Mouse (Mus musculus) kidney, postnatal 4 days (tissue): ENCODE results near the gene Vldlr.

ENCODE experiments used
- DNase-seq, 2 experiments: peaks; one replicate each; pipeline ENCODE4 v3.0.0; 2021; ENCODE audit warnings: mixed read lengths in 2 of 2

Gene Vldlr

GRCm38 (mm10) chr19:27216318-27216717 lies at the start of gene Vldlr:
TSS of gene Vldlr (plus strand) at chr19:27216484.
- peak in 1 of 2 experiments; percentile 38 for DNase-seq

DNA sequence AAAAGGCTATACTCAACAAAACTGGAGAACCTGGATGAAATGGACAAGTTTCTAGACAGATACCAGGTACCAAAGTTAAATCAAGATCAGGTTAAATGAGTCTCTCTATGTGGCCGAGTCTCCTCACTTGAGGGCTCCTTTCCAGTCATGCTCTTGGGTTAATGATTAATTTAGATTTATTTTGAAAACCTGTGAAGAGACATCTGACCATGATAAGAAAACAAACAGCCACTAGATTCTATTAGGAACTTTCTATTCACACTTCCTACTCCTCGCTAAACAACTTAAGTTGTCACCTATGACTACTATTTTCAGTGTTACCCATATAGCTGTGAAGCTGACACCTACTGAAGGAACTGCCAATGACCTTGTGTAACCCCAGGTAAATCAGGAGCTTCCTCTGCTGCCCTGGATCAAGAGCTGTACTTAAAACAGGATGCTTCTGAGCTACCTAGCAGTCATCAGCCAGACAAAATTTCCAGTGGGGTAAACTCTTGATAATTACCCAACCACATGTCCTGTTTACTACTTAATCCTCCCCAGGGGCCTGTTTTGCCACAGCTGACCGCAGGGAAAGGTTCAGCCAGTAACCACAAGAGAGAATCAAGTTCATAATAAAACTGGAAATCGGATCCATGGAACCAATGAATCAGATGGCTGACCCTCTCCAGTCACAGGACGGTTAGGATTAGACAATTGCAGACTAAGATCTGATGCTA lies 48.5 kb upstream of the Vldlr start:
- DNase-seq, result no peak

DNA sequence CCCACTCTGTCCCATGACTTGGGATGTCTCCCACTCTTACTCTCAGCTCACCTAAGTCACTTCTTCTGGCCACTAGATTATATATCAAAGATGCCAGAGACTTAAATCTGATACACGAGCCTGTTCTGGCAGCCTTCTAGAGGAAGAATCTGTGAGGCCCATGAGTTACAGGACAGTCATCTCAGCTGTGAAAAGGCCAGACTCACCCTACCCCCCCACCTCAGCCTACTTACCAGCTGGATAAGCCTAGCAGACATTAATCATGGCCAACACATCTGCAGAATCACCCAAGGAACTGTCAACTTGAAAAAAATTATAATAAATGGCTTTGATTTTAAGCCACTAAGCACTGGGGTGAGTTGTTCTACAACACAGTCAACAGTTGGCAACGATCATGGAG lies 42.4 kb upstream of the Vldlr start:
- peak; percentile 38 to 56 for DNase-seq

DNA sequence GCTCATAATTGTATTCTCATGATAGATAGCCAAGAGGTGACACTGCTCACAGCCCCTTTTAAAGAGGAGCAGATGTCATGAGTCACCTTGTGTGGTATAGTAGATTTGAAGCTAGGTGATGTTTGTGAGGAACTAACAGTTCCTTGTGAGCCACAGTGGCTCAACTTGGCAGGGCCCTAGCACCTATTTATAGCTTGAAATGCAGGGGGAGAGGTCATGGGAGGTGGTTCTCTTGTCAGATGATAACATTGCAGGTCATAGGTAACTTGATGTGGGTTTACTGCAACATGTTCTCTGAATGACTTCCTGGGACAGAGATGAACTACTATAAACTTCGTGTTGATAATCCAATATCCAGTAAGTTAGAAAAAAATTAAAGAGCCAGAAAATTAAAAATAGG lies 40.7 kb upstream of the Vldlr start:
- no peak for DNase-seq

DNA sequence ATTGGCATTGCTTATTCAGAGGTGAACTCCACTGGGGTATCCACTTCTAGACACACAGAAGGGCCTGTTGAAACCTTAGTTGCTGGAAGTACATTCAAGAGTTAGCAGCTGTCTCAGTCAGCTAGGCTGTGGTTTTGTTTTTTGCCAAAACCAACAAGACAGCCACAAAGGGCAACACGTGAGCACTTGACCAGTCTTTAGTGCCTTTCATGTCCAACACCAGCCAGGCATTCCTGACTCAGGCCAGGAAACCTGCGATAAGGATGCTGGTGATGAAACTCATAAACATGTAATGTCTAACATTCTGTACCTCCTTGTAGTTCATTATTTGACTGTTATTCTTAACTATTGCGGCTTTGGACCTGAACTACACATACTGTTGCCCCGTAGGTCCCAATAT lies 39.7 kb upstream of the Vldlr start:
- DNase-seq, result no peak

DNA sequence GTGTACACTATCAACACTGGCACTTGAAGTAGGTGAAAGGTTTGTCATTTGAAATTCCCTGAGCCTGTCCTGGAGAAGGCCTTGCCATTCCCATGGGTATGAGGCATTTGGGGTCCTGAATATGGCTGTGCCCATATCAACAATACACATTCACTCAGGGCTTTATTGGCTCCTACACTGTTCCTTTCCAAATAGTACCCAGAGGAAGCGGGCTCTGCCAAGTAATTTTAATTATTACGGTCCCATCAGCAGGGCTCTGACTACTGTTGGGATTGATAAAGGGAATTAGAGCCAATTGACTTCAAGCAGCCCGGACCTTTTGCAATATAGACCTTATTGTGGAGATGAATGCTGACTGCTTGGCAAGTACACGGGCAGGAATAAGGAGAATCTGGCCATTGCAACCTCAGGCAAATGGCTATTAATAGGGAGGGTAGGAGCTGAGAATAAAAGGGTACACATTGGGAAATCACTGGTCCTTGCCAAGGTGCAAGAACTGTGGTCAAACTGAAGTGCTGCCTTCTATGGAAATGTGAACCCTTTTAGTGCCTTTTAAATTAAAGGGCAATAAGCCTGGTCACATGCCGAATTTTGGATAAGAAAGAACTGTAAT lies 38.0 kb upstream of the Vldlr start:
- no peak for DNase-seq

- peak; percentile 62 to 68 for DNase-seq
Measured at GRCm38 (mm10) chr19:27180351-27181122, 35.7 kb upstream of the Vldlr start.

GRCm38 (mm10) chr19:27183511-27183910 lies 32.8 kb upstream of the Vldlr start:
- no peak for DNase-seq

DNA sequence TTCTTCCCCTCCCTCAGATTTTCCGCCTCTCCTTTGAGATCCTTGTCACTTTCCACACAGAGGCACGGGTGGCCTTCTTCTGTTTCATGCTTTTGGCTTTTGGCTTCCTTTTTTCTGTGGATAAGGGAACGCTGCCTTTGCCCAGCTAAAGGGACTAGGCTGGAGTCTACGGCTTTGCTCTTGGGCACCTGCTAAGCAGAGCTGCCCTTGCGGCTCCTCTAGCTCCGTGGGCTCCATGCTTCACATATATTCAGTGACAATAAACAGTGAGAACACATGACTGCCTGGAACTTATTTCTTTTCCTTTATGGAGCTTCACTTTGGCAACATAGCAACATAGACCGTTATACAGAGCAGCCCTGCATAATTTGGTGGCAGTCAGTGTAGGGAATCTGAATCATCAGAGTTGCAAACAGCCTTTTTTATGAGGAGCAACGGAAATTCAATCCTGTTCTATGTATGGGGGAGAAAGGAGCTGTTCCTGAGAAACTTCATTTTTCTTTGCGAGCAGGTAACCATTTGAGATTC lies 12.5 kb upstream of the Vldlr start:
- no peak for DNase-seq

DNA sequence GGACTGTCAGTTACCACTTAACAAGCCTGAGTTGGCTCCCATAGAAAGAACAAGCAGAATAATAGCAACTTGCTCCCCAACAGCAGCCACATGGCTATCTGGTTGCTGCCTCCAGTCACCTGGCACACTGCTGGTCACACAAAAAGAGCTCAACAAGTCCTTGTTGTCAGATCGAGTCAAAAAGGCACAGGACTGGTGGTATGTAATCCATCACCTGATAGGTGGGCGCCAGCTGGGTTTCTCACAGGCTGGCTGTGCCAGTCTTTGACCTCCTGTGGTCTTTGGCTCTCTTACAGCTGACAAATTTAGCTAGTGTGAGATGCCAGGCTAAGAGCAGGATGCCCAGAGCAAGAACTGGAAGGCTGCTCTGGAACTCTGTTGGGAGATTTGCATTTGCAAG lies 5.3 kb upstream of the Vldlr start:
- DNase-seq, result no peak

GRCm38 (mm10) chr19:27215596-27215995 lies 688 bp upstream of the Vldlr start:
- no peak for DNase-seq

DNA sequence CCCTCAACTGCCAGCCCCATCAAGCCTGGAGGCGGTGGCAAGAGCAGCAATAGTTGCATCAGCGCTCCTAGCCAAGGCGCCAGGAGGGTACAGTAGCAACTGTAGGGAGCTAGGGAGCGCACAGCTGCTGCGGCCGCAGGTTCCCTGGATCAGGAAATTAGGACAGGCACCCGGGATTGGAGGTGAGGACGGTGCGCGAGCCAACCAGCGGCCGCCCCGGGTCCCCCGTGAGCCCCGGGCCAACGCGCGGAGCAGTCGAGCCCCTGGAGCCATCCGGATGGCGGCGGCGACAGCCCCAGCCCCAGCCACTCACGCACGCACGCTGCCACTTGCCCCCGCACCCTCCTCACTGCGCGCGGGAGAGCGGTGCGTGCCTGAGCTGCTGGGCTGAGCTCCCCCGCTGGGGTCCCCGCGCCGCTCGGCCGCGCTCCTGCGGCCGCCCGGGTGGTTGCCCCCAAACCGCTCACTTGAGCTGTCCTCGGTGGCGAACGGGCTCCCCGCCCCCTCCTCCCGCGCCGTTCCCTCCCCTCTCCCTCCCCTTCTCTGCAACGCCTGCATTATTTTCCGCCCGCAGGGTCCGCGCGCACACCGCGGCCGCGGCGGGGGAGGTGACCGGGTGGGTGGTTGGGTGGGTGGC lies 601 bp downstream of the Vldlr start:
- peak; percentile 76 to 85 for DNase-seq

GRCm38 (mm10) chr19:27217404-27217940 lies 1.2 kb downstream of the Vldlr start:
- peak; percentile 66 to 79 for DNase-seq

DNA sequence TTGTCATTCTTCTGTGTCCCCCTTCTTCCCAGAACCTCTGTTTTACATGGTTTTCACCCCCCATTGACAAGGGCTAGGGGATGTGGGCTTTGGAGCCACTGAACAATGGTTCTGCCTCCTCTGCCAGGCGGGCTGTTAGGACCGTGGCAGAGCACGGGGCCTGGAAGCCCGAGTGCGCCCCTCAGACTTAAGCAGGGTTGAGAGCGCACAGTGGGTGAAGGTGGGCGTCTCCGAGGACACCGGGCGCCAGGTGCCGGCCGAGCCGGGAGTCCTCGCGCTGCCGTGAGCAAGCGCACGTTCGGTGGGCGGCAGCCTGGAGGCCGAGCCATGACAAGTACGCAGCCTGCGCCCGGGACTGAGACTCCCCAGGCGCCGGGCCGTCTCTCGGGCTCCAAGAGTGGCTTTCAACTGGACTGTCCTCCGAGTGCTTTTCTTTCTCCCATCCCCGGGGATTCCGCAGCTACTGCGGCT lies 1.7 kb downstream of the Vldlr start:
- peak; percentile 56 to 70 for DNase-seq

- peak; percentile 78 to 85 for DNase-seq
Measured at GRCm38 (mm10) chr19:27218561-27219262, 2.4 kb downstream of the Vldlr start.

DNA sequence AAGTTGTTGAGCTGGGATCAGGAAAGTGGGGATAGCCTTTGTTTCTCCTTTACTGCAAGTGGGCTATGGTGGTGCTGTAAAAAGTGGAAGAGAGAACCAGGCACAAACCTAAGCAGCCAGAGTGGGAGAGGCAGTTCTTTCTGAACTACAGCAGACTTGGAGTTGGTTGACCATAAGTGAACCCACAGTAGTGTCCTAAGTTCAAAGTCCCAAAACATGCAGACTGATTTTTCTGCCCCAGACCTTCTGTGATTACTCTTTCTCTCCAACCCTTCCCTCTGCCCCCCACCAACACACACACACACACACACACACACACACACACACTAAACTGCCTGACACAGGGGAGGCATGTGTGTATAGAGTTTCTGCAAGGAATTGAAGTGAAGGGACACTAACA lies 3.3 kb downstream of the Vldlr start:
- DNase-seq, result peak in 1 of 2 experiments; percentile 9

GRCm38 (mm10) chr19:27223046-27223445 lies 6.8 kb downstream of the Vldlr start:
- no peak for DNase-seq

DNA sequence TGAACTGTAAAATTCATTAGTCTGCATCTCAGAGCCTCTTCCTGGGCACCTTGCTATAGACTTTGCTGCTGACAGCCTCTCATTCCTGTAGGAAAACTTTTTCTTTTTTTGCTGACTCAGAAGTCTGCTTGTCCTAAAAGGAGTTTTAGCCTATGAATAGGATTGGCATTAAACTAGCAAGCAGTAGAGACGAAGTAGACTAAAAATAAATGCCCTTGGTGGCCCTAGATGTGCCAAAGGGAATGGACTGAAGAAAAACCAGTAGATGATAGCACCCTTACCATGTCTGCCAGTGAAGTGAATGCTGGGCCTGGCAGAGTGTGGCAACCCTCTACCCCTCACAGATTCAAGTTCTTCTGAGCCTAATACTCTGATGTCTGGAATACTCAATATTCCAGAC lies 8.1 kb downstream of the Vldlr start:
- no peak for DNase-seq

GRCm38 (mm10) chr19:27226626-27227025 lies 10.3 kb downstream of the Vldlr start:
- DNase-seq, result no peak

DNA sequence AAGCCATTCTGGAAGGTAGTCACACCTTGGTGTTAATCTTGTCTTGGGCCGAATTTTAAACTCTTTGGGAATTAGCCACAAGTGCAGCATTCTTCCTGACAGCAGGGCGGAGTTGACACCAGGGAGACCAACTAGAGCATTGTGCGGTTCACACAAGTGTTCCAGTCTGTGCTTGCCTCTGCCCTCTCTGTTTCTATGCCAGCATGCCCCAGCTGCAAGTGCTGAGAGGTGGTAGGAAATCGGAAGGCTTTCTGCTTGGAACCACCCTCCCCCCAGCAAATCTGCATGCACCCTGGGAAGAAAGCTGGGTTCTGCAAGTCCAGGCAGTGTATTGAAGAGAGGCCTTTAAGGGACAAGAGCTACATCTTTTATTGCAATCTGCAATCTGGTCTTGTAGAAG lies 10.8 kb downstream of the Vldlr start:
- DNase-seq, result no peak

GRCm38 (mm10) chr19:27228254-27228653 lies 12.0 kb downstream of the Vldlr start:
- DNase-seq, result no peak

DNA sequence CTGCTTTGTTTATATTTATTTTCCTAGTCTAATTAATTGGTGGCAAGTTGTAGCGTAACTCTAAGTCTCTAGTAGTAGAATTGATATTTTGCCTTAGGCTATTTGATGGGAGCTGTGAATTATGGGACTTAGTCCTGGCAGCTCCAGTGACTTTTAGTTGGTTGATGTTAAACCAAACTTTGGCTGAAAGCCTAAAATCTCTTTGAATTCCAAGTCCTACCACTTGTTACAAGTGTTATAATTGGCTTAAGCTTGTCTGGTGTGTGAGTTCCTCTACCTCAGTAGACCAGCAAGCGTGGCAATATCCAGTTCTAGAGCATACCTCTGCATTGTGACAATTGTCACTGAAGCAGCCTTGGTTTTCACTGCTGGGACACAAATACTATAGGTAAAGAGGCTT lies 17.1 kb downstream of the Vldlr start:
- DNase-seq, result no peak
